Mouse (Mus musculus): Measurements from ENCODE around the gene Sema4a. TPM values are rescaled to one million over a fixed set of nuclear protein-coding genes. Genes with fewer than 3 reads are reported as not detected.

Sema4a gene
- polyA plus RNA-seq (2016; fragmentation: Nextera tagmentation; extraction: Ambion mirVana) = 1.7 and 4.3 TPM in 2 replicates

DNA sequence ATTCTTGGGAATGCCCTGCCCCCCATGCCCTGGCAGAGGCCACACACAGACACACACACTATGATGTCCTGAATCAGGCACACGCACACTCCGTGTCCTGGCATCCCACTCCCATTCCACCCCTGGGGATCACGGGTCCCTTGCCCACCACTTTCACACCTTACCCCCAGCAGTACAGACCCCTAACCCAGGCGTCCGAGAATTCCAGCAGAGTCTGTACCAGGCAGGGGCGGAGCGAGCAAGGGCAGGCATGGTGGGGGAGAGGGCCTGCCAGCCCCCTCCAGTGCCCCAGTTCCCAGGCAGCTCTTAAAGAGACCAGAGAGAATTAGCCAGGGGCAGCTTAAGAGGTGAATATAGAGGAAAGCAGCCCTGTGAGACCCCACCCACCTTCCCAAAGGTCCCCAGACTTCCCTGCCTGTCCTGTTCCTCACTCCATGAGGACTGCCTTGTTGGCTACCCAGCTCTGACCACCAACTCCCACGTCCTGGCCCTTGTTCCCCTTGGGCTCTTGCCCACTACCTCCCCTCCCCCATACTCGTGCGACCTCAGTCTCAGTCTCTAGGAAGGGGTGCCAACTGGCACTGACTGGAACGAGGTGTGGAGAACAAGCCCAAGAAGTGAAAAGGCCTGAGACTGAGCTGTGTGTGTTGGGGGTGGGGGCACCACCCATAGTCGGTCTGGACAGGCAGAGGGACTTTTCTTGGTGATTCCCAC lies at the start of gene Sema4a:
Gene Sema4a (minus strand): TSS at position 200 of the 714 bp plus-strand sequence.
- no peaks in the 10 kb centered on the region for H3K36me3 ChIP-seq
- H3K27ac ChIP-seq = no peak within 1 kb of the TSS; the same call in 1 of the 2 replicates
- no peak for DNase-seq (ENCODE audit: low spot score)
- H3K9me3 ChIP-seq = no peaks in the 10 kb centered on the region
- H3K4me3 ChIP-seq = no peak within 1 kb of the TSS
- WGBS = 35% methylated on average over 12 of the region's 12 CpGs
- peaks cover 52% of the 10 kb centered on the region for H3K27me3 ChIP-seq (ENCODE audit: insufficient read depth, poor library complexity, severe bottlenecking)
- peaks cover 27% of the 10 kb centered on the region for H3K4me1 ChIP-seq

DNA sequence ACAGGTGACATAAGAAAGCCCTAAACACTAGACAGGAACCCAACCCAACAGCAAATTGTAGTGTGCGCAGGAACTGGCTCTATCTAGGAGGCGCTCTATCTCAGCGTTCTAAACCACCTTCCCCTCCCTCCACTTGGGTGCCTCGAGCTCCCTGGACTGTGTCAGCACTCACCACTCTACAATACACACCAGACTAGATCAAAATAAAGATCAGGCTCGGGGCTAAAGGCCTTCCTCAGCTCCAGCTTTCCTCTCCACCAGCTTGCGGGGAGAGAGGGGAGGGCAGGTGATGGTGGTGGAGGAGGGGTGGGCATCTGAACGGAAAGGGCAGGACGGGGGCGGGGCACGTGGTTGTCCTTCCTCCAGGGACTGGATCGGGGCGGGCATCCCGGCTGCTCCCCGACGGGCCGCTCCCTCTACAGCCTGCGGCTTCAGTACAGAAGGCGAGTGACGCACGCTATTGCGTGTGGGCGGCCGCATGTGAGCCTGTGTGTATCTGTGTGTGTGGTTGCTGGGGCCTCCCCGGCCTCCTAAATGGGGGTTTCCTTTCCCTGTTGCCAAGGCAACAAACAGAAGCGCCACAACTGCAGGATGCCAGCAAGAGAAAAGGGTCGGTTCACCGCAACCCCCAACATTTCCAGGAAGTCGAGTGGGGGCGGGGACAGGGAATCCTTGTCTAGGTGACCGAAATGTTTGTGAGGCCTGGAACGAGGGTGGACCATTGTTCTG lies 48.9 kb upstream of the Sema4a start, which contains the start of gene Lmna:
Gene Lmna (minus strand): TSS at position 265 of the 729 bp plus-strand sequence.
- Histone ChIP-seq H3K27ac (peak within 1 kb of the TSS; percentile 93), H3K4me3 (peak within 1 kb of the TSS; percentile 63), H3K36me3 (no peaks in the 10 kb centered on the region), H3K9me3 (no peaks in the 10 kb centered on the region), H3K4me1 (peaks cover 71% of the 10 kb centered on the region), H3K27me3 (ENCODE audit: insufficient read depth, poor library complexity, severe bottlenecking) (no peaks in the 10 kb centered on the region)
- WGBS = under 1% methylated on average over 31 of the region's 31 CpGs
- DNase-seq (ENCODE audit: low spot score) = peak; percentile 98

DNA sequence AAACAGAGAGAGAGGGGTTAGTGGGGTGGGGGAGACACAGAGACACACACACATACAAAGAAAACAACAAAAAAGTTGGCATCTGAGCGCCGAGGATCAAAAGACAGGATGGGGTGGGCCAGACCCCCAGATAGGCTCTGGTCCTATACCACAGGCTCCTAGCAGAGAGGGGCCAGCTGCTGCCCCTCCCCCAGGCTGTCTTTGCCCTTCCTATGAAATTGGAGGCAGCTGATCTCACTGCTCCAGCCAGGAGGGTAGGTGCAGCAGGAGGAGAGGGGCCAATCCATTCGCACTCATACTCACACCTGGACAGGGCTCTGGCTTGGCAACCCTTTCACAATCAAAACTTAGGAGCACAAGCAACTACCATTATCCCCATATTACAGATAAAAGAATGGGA lies 48.3 kb upstream of the Sema4a start:
- Histone ChIP-seq H3K9me3 (no peaks in the 10 kb centered on the region), H3K36me3 (no peaks in the 10 kb centered on the region), H3K4me3 (peak overlapping the region; percentile 63), H3K27ac (peak overlapping the region; percentile 93), H3K4me1 (peaks cover 65% of the 10 kb centered on the region), H3K27me3 (ENCODE audit: insufficient read depth, poor library complexity, severe bottlenecking) (no peaks in the 10 kb centered on the region)
- no peak for DNase-seq (ENCODE audit: low spot score)
- WGBS = 66% methylated on average over 3 of the region's 3 CpGs

DNA sequence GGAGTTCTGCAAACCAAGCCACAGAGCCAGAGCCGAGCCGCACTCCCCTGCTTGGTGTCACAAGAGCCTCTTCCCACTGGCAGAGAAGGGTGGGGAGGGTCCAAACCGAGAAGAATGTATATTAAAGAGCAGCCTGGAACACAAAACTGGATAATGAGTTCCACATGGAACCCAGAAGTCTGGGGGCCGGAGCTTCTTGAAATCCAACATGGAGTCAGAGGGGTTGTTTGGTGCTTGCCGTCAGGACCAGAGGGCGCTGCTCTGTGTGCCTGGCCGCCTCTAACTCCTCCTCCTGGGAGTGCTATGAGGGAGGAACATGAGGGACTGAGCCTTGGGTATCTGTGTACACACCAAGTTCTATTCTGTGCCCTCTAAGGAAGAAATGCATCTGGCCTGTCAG lies 44.8 kb upstream of the Sema4a start:
- no peak for DNase-seq (ENCODE audit: low spot score)
- Histone ChIP-seq H3K9me3 (no peaks in the 10 kb centered on the region), H3K27ac (no peak overlapping the region), H3K36me3 (no peaks in the 10 kb centered on the region), H3K4me1 (peaks cover 62% of the 10 kb centered on the region), H3K4me3 (no peak overlapping the region), H3K27me3 (ENCODE audit: insufficient read depth, poor library complexity, severe bottlenecking) (peaks cover 13% of the 10 kb centered on the region)
- WGBS = 55% methylated on average over 7 of the region's 7 CpGs

DNA sequence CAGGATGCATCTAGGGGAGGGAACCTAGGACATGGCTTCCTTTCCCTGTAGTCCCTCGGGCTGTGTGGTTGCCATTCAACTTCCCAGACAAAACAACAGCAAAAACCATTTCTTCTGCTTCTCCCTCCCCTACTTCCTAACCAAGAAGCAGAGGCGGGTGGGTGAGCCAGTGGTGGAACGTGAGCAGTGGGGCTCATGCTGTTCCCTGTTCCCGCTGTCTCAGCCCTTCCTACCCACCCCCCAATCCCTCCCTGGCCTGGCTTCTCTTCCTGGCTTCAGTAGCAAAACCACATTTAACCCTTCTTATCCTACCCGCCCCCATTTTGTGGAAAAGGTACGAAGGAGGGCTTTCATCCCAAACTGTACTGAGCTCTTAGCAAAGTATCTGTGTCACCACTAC lies 44.1 kb upstream of the Sema4a start:
- H3K9me3 ChIP-seq = no peaks in the 10 kb centered on the region
- peaks cover 62% of the 10 kb centered on the region for H3K4me1 ChIP-seq
- no peaks in the 10 kb centered on the region for H3K36me3 ChIP-seq
- H3K27me3 ChIP-seq (ENCODE audit: insufficient read depth, poor library complexity, severe bottlenecking) = peaks cover 13% of the 10 kb centered on the region
- 75% methylated on average over 6 of the region's 6 CpGs for whole genome bisulfite sequencing
- no peak overlapping the region for H3K4me3 ChIP-seq
- no peak for DNase-seq (ENCODE audit: low spot score)
- no peak overlapping the region for H3K27ac ChIP-seq

DNA sequence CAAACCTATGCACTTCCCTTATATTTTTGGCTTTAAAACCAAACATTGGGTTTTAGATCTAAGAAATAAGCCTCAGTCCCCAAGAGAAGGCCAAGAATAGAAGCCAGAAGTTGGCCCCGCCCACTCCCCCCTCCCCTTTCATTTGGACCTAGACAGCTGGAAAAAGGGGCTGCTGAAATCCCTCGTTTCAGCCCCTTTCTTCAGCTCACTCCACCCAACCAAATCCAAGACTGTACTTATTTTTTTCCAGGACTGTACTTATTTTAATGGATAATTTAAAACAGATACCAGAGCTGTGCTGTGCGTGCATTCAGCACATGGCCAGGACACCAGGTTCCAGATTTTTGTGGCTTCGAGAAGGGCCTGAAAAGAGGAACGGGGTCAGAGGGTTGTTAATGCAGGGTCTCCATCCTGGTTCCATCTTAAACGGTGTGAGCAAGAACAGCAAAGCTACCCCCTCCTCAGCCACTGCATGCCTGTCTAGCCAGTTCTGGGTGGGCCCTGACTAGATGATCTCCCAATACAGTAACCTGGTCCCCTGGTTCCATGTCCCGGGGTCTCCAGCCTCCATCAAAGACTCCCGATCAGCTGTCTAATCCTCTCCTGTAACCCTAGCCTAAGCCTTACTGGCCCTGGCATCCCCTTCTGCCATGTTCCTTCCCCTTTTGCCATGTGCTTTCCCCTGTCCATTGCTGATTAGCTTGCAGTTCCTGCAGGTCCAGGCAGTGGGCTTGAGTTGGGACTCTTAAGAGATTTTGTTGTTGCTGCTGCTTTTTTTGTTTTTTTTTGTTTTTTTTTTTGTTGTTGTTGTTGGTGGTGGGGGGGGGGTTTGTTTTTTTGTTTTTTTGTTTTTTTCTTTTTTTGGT lies 43.1 kb upstream of the Sema4a start:
- Histone ChIP-seq H3K27ac (peak overlapping the region; percentile 54; the same call in 1 of the 2 replicates), H3K4me1 (peaks cover 55% of the 10 kb centered on the region), H3K27me3 (ENCODE audit: insufficient read depth, poor library complexity, severe bottlenecking) (peaks cover 13% of the 10 kb centered on the region), H3K9me3 (no peaks in the 10 kb centered on the region), H3K36me3 (no peaks in the 10 kb centered on the region), H3K4me3 (peak overlapping the region; percentile 77)
- WGBS = 47% methylated on average over 8 of the region's 8 CpGs
- DNase-seq (ENCODE audit: low spot score) = no peak

DNA sequence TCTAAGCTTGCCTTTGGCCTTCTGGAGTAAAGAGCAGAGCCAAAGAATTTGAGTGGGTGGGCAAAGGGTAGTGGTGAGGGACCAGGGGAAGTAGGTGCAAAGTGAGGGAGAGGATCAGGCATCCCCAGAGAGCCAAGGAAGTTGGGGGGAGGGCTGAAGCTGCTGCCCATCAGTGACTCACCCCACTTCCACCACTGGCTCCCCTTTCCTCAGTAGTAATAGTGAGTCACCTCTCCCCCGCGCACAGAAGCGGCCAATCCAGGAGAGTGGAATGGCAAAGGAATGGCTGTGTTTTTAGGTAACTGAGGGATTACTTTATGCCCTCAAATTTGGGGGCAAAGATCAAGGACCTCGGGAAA lies 42.5 kb upstream of the Sema4a start:
- no peaks in the 10 kb centered on the region; the same call in 1 of the 2 replicates for H3K36me3 ChIP-seq
- WGBS = 17% methylated on average over 4 of the region's 4 CpGs
- DNase-seq (ENCODE audit: low spot score) = no peak
- H3K9me3 ChIP-seq = no peaks in the 10 kb centered on the region
- peaks cover 13% of the 10 kb centered on the region for H3K27me3 ChIP-seq (ENCODE audit: insufficient read depth, poor library complexity, severe bottlenecking)
- peaks cover 55% of the 10 kb centered on the region for H3K4me1 ChIP-seq
- peak overlapping the region; percentile 77 for H3K4me3 ChIP-seq
- H3K27ac ChIP-seq = peak overlapping the region; percentile 86

DNA sequence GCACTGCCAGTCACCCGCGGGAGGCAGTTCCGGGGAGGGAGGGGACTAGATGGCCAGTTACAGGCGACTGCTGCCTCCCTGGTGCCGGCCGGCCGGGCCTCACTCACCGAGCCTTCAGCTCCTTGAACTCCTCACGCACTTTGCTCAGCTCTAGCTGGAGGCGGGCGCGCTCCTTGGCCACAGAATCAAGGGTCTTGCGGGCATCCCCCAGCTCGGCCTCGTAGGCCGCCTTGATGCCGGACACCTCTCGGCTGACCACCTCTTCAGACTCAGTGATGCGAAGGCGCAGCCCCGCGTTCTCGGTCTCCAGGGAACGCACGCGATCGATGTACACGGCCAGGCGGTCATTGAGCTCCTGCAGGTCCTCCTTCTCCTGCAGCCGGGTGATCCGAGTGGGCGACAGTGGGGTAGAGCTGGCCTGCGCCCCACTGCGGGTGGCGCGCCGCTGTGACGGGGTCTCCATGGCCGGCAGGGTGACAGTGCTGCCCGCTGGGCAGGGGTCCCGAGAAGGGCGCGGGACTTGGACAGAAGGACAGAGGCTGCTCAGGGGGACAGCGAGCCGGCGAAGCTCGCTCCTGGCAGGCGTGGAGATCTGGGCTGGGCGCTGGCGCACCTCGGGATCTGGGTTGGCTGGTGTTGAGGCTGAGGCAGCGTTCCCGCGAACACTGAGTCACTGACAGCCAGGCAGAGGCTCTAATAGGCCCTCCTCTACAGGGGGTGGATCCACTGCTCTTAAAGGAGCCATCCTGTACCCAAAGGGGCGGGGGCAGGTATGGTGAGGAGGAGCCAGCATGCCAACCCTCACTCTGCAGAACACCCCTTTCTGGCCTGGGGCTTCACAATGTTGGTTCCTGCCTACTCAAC lies 41.9 kb upstream of the Sema4a start:
- H3K36me3 ChIP-seq = no peaks in the 10 kb centered on the region; the same call in 1 of the 2 replicates
- WGBS = under 1% methylated on average over 55 of the region's 55 CpGs

DNA sequence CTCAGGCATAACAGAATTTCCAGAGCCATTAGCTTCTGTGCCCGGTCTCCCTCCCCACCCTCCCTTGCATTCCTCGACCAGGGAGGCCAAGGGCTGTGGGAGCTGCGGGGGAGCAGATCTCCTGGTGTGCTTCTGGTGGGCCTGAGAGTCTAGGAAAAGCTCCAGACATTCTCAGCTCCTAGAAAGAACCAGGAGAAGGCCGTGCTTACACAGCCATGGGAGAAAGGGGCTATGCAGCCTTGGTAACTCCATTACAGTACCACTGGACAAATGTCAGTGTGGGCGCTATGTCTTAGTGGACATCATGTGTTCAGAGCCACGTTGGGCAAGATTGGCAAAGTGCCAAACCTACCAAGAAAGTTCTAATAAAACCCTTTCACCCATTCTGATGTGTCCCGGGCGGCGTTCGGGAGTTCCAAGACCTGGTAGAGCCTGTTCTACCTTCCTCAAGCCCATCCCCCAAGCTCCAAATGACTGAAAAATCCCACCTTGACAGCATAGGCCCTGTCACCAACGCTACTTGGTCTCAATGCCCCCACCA lies 41.1 kb upstream of the Sema4a start:
- H3K9me3 ChIP-seq = no peaks in the 10 kb centered on the region
- DNase-seq (ENCODE audit: low spot score) = no peak
- peaks cover 52% of the 10 kb centered on the region for H3K4me1 ChIP-seq
- WGBS = 11% methylated on average over 11 of the region's 11 CpGs
- no peaks in the 10 kb centered on the region; the same call in 1 of the 2 replicates for H3K36me3 ChIP-seq
- H3K27me3 ChIP-seq (ENCODE audit: insufficient read depth, poor library complexity, severe bottlenecking) = peaks cover 13% of the 10 kb centered on the region
- peak overlapping the region; percentile 77 for H3K4me3 ChIP-seq
- peak overlapping the region; percentile 86 for H3K27ac ChIP-seq

More for the DNA sequence above, 41.9 kb upstream of the Sema4a start:
- Histone ChIP-seq H3K4me1 (peaks cover 55% of the 10 kb centered on the region), H3K27me3 (ENCODE audit: insufficient read depth, poor library complexity, severe bottlenecking) (peaks cover 13% of the 10 kb centered on the region), H3K27ac (peak overlapping the region; percentile 86), H3K4me3 (peak overlapping the region; percentile 77), H3K9me3 (no peaks in the 10 kb centered on the region)
- DNase-seq (ENCODE audit: low spot score) = peak; percentile 96

DNA sequence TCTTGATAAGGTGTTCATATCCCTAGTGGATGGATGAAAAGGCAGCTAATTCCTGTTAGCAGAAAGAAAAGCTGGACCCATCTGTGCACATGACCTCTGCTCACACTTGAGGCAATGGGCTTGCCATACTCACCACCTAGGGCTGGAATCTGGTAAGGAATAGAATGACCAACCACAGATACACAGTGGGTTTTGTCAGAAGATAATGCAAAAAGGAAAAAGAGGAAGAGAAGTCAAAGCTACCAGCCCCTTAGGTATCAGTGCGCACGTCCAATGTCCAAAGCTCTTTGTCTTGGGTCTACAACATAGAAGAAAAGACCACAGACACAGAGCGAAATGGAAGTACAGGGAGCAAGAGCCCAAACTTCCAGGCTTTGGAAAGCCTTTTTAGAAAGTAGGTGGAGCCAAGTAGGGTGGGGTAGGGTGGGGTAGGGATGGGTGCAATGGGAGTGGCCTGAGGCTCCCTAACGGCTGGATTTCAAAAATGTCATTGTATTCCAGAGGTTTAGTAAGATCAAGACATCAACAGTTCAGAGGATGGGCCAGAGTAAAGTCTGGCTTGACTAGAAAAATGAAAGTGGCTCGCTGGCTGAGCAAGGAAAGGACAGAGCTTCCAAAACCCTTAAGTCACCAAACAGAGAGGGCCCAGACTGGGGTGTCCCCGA lies 40.5 kb upstream of the Sema4a start:
- Histone ChIP-seq H3K4me3 (peak overlapping the region; percentile 77), H3K4me1 (peaks cover 52% of the 10 kb centered on the region), H3K27me3 (ENCODE audit: insufficient read depth, poor library complexity, severe bottlenecking) (peaks cover 13% of the 10 kb centered on the region), H3K9me3 (no peaks in the 10 kb centered on the region), H3K36me3 (no peaks in the 10 kb centered on the region; the same call in 1 of the 2 replicates), H3K27ac (peak overlapping the region; percentile 86)
- DNase-seq (ENCODE audit: low spot score) = no peak
- WGBS = 51% methylated on average over 6 of the region's 6 CpGs

DNA sequence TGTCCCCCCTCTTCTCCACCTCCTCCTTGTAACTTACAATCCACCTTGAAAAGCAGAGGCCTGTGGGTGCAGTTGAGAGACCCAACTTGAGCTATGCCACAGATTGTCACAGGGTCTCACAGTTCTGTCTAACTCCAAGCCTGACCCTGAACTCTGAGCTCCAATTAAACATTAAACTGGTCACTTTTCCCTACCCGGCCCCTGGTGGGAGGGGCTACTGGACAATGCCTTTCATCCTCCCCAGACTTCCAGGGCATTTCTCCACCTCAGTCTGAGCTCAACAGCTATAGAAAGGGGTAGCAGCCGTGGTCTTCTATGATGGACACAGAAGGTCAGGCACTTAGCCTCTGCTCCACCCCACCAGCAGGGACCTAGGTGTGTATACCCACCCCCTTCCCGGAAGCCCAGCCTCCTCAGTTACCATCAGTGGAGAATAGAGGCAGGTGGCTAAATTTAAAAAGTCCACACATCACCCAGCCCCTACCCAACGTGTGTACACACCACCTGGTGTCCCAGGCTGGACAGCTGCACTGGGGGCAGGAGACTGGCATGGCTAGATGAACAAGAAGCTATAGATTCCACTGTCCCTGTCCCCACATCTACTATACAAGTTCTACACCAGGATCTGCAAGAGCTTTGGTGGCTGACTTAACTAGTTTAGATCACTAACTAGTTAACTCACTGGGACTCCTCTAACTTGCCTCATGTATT lies 39.8 kb upstream of the Sema4a start:
- DNase-seq (ENCODE audit: low spot score) = no peak
- Histone ChIP-seq H3K4me1 (peaks cover 56% of the 10 kb centered on the region), H3K27me3 (ENCODE audit: insufficient read depth, poor library complexity, severe bottlenecking) (peaks cover 13% of the 10 kb centered on the region), H3K9me3 (no peaks in the 10 kb centered on the region), H3K36me3 (no peaks in the 10 kb centered on the region; the same call in 1 of the 2 replicates), H3K27ac (no peak overlapping the region; the same call in 1 of the 2 replicates), H3K4me3 (peak overlapping the region; percentile 77)
- 50% methylated on average over 4 of the region's 4 CpGs for WGBS

Measured in heart, embryonic 10.5 days (tissue).